Mouse (Mus musculus) skeletal muscle tissue, postnatal 0 days (tissue): Measurements from ENCODE around the gene Cxcl12. TPM values are rescaled to one million over a fixed set of nuclear protein-coding genes. Genes with fewer than 3 reads are reported as not detected.

Source experiments
- polyA plus RNA-seq: library from polyadenylated mRNA; unstranded; fragments of >200 nt; fragmentation: Nextera tagmentation; extraction: Ambion mirVana; gene quantifications from 2 replicates; pipeline ENCODE4 v1.2.1, GENCODE M21; 2015

Gene Cxcl12
- polyA plus RNA-seq: 54.2 and 73.0 TPM in 2 replicates

GRCm38 (mm10) chr6:117168321-117169011 is at the start of gene Cxcl12:
Cxcl12 (plus strand) TSS chr6:117168535.

